Mouse (Mus musculus) testis, adult 2 months (tissue): Measurements from ENCODE around the gene Ccdc146.

Experiments
- CTCF ChIP-seq: fragments of 200-500 bp; IDR thresholded peaks from 2 replicates; pipeline ENCODE4 v1.5.1; 2012; ENCODE audit warnings: low read depth, mild to moderate bottlenecking, inconsistent platforms, low read length, moderate library complexity; ENCODE audit not compliant: control insufficient read depth, insufficient read depth, insufficient replicate concordance
- POLR2A ChIP-seq: fragments of 200-500 bp; IDR thresholded peaks from 2 replicates; pipeline ENCODE4 v1.6.1; 2012; ENCODE audit warnings: low read depth, mild to moderate bottlenecking, inconsistent platforms, low read length, moderate library complexity; ENCODE audit not compliant: control insufficient read depth

DNA sequence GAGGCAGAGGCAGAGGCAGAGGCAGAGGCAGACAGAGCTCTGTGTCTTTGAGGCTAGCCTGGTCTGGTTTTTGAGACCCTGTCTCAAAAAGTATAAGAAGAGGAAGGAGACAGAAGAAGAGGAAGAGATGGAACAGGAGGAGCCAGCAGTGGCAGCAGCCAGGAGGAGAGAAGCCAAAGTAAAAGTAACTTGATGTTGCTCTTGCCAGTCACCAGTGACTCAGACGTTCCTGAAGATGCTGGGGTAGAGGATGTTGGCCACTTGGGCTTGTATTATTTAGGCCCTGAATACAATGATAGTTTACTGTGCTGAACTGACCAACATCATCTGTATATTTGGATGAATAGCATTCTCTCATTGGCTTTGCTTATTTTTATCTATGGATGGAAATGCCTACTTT, 95.9 kb downstream of the Ccdc146 start:
- TF ChIP-seq CTCF: no peak
- TF ChIP-seq POLR2A: no peak
